Mouse (Mus musculus): ENCODE results near the gene Ccdc51. TPM values are rescaled to one million over a fixed set of nuclear protein-coding genes. Genes with fewer than 3 reads are reported as not detected.
"Not testable (repeated sequence)": the region's sequence is repeated elsewhere in the genome, so short reads cannot be mapped to it uniquely, and the experiment has no call there.

Ccdc51 gene
- polyA plus RNA-seq, 1 experiment from 2014 or later: 16.8 TPM

- H3K27me3 ChIP-seq (ENCODE audit: insufficient read depth, low read length): no peaks in the 10 kb centered on the region
- no peaks in the 10 kb centered on the region for H3K9me3 ChIP-seq (ENCODE audit: low read length)
- no peaks in the 10 kb centered on the region for H3K4me1 ChIP-seq (ENCODE audit: insufficient read depth, low read length)
- H3K9ac ChIP-seq (replicated peaks; ENCODE audit: low read length): no peak overlapping the region
- H3K27ac ChIP-seq (ENCODE audit: low read length): no peak overlapping the region
- WGBS: 82% methylated on average over 2 of the region's 2 CpGs
- H3K4me2 ChIP-seq (replicated peaks; ENCODE audit: low read depth, low read length): no peak overlapping the region
- ATAC-seq (ENCODE audit: low FRiP score, low TSS enrichment): no peak
- H3K36me3 ChIP-seq (ENCODE audit: insufficient read depth, low read length): no peaks in the 10 kb centered on the region
- no peak overlapping the region for H3K4me3 ChIP-seq (ENCODE audit: low read length)
Measured at GRCm38 (mm10) chr9:109125043-109125442, 42.8 kb downstream of the Ccdc51 start.

- Histone ChIP-seq H3K36me3 (ENCODE audit: insufficient read depth, low read length) (no peaks in the 10 kb centered on the region), H3K4me1 (ENCODE audit: insufficient read depth, low read length) (no peaks in the 10 kb centered on the region), H3K4me3 (ENCODE audit: low read length) (no peak overlapping the region), H3K4me2 (replicated peaks; ENCODE audit: low read depth, low read length) (no peak overlapping the region), H3K27me3 (ENCODE audit: insufficient read depth, low read length) (no peaks in the 10 kb centered on the region), H3K9me3 (ENCODE audit: low read length) (no peaks in the 10 kb centered on the region), H3K27ac (ENCODE audit: low read length) (no peak overlapping the region), H3K9ac (replicated peaks; ENCODE audit: low read length) (no peak overlapping the region)
- 76% methylated on average over 3 of the region's 3 CpGs for WGBS
- ATAC-seq (ENCODE audit: low FRiP score, low TSS enrichment): no peak
Measured at GRCm38 (mm10) chr9:109125481-109125880, 43.2 kb downstream of the Ccdc51 start.

GRCm38 (mm10) chr9:109127076-109127475, 44.8 kb downstream of the Ccdc51 start:
- H3K4me2 ChIP-seq (replicated peaks; ENCODE audit: low read depth, low read length): no peak overlapping the region
- H3K9me3 ChIP-seq (ENCODE audit: low read length): no peaks in the 10 kb centered on the region; the same call in 1 of the 2 replicates
- no peak for ATAC-seq (ENCODE audit: low FRiP score, low TSS enrichment)
- no peak overlapping the region for H3K9ac ChIP-seq (replicated peaks; ENCODE audit: low read length)
- 83% methylated on average over 4 of the region's 4 CpGs for WGBS
- no peak overlapping the region for H3K4me3 ChIP-seq (ENCODE audit: low read length)
- no peaks in the 10 kb centered on the region for H3K4me1 ChIP-seq (ENCODE audit: insufficient read depth, low read length)
- no peaks in the 10 kb centered on the region for H3K27me3 ChIP-seq (ENCODE audit: insufficient read depth, low read length)
- no peaks in the 10 kb centered on the region for H3K36me3 ChIP-seq (ENCODE audit: insufficient read depth, low read length)
- no peak overlapping the region for H3K27ac ChIP-seq (ENCODE audit: low read length)

GRCm38 (mm10) chr9:109128211-109128610, 45.9 kb downstream of the Ccdc51 start:
- no peak for ATAC-seq (ENCODE audit: low FRiP score, low TSS enrichment)
- Histone ChIP-seq H3K9ac (replicated peaks; ENCODE audit: low read length) (no peak overlapping the region), H3K27me3 (ENCODE audit: insufficient read depth, low read length) (no peaks in the 10 kb centered on the region), H3K9me3 (ENCODE audit: low read length) (no peaks in the 10 kb centered on the region; the same call in 1 of the 2 replicates), H3K4me2 (replicated peaks; ENCODE audit: low read depth, low read length) (no peak overlapping the region), H3K4me3 (ENCODE audit: low read length) (no peak overlapping the region), H3K36me3 (ENCODE audit: insufficient read depth, low read length) (no peaks in the 10 kb centered on the region), H3K27ac (ENCODE audit: low read length) (no peak overlapping the region), H3K4me1 (ENCODE audit: insufficient read depth, low read length) (no peaks in the 10 kb centered on the region)
- WGBS: 53% methylated on average over 3 of the region's 3 CpGs

- no peaks in the 10 kb centered on the region for H3K36me3 ChIP-seq (ENCODE audit: insufficient read depth, low read length)
- H3K27me3 ChIP-seq (ENCODE audit: insufficient read depth, low read length): no peaks in the 10 kb centered on the region
- H3K4me1 ChIP-seq (ENCODE audit: insufficient read depth, low read length): no peaks in the 10 kb centered on the region
- H3K9me3 ChIP-seq (ENCODE audit: low read length): no peaks in the 10 kb centered on the region; the same call in 1 of the 2 replicates
- WGBS: 61% methylated on average over 5 of the region's 5 CpGs
- no peak for ATAC-seq (ENCODE audit: low FRiP score, low TSS enrichment)
- no peak overlapping the region for H3K27ac ChIP-seq (ENCODE audit: low read length)
- H3K4me2 ChIP-seq (replicated peaks; ENCODE audit: low read depth, low read length): no peak overlapping the region
- no peak overlapping the region for H3K4me3 ChIP-seq (ENCODE audit: low read length)
- no peak overlapping the region for H3K9ac ChIP-seq (replicated peaks; ENCODE audit: low read length)
Measured at GRCm38 (mm10) chr9:109130076-109130475, 47.8 kb downstream of the Ccdc51 start.

- not testable (repeated sequence) for ATAC-seq (ENCODE audit: low FRiP score, low TSS enrichment); H3K36me3 ChIP-seq (ENCODE audit: insufficient read depth, low read length); H3K4me1 ChIP-seq (ENCODE audit: insufficient read depth, low read length); H3K9me3 ChIP-seq (ENCODE audit: low read length); H3K4me3 ChIP-seq (ENCODE audit: low read length); H3K27ac ChIP-seq (ENCODE audit: low read length); H3K27me3 ChIP-seq (ENCODE audit: insufficient read depth, low read length); H3K9ac ChIP-seq (replicated peaks; ENCODE audit: low read length); H3K4me2 ChIP-seq (replicated peaks; ENCODE audit: low read depth, low read length)
- WGBS: 56% methylated on average over 4 of the region's 4 CpGs
Measured at GRCm38 (mm10) chr9:109140414-109140813, 58.1 kb downstream of the Ccdc51 start.

Other genes starting within 250 kb of the Ccdc51 start
- gene Slc26a6, start 229.2 kb upstream of the Ccdc51 start, polyA plus RNA-seq (2015; fragmentation: Nextera tagmentation; extraction: Ambion mirVana): 14.4 and 15.3 TPM in 2 replicates
- not detected in 2 replicates for gene Tmem89, start 167.9 kb upstream of the Ccdc51 start, polyA plus RNA-seq (2015; fragmentation: Nextera tagmentation; extraction: Ambion mirVana)
- gene Uqcrc1, start 145.9 kb upstream of the Ccdc51 start, polyA plus RNA-seq (2015; fragmentation: Nextera tagmentation; extraction: Ambion mirVana): 621 and 666 TPM in 2 replicates
- gene Col7a1, start 128.9 kb upstream of the Ccdc51 start, polyA plus RNA-seq (2015; fragmentation: Nextera tagmentation; extraction: Ambion mirVana): 2.9 and 3.9 TPM in 2 replicates
- gene Ucn2, start 96.5 kb upstream of the Ccdc51 start, polyA plus RNA-seq (2015; fragmentation: Nextera tagmentation; extraction: Ambion mirVana): 0.31 TPM in 1 of 2 replicates, not detected in the other
- gene Pfkfb4, start 90.7 kb upstream of the Ccdc51 start, polyA plus RNA-seq (2015; fragmentation: Nextera tagmentation; extraction: Ambion mirVana): 10.4 and 10.9 TPM in 2 replicates
- gene Shisa5, start 43.9 kb upstream of the Ccdc51 start, polyA plus RNA-seq (2015; fragmentation: Nextera tagmentation; extraction: Ambion mirVana): 104 and 110 TPM in 2 replicates
- gene Trex1, start 22.8 kb upstream of the Ccdc51 start, polyA plus RNA-seq (2015; fragmentation: Nextera tagmentation; extraction: Ambion mirVana): 13.6 and 16.6 TPM in 2 replicates
- gene Atrip, start 8.4 kb upstream of the Ccdc51 start, polyA plus RNA-seq (2015; fragmentation: Nextera tagmentation; extraction: Ambion mirVana): 26.7 and 30.7 TPM in 2 replicates
- gene Tma7, start 94 bp downstream of the Ccdc51 start, polyA plus RNA-seq (2015; fragmentation: Nextera tagmentation; extraction: Ambion mirVana): 494 and 537 TPM in 2 replicates
- 18.9 and 19.8 TPM in 2 replicates for gene Plxnb1, start 12.9 kb downstream of the Ccdc51 start, polyA plus RNA-seq (2015; fragmentation: Nextera tagmentation; extraction: Ambion mirVana)
- not detected in 2 replicates for gene Fbxw21, start 79.5 kb downstream of the Ccdc51 start, polyA plus RNA-seq (2015; fragmentation: Nextera tagmentation; extraction: Ambion mirVana)
- gene Fbxw13, start 113.5 kb downstream of the Ccdc51 start, polyA plus RNA-seq (2015; fragmentation: Nextera tagmentation; extraction: Ambion mirVana): not detected in 2 replicates
- not detected in 2 replicates for gene Fbxw20, start 152.3 kb downstream of the Ccdc51 start, polyA plus RNA-seq (2015; fragmentation: Nextera tagmentation; extraction: Ambion mirVana)
- gene Fbxw14, start 205.2 kb downstream of the Ccdc51 start, polyA plus RNA-seq (2015; fragmentation: Nextera tagmentation; extraction: Ambion mirVana): not detected in 2 replicates